Mouse (Mus musculus): ENCODE results near the gene Cnn1. TPM values are rescaled to one million over a fixed set of nuclear protein-coding genes. Genes with fewer than 3 reads are reported as not detected.
"Not testable (repeated sequence)": the region's sequence is repeated elsewhere in the genome, so short reads cannot be mapped to it uniquely, and the experiment has no call there.

Cnn1 gene
- polyA plus RNA-seq, 1 experiment from 2014 or later, result 322 TPM

DNA sequence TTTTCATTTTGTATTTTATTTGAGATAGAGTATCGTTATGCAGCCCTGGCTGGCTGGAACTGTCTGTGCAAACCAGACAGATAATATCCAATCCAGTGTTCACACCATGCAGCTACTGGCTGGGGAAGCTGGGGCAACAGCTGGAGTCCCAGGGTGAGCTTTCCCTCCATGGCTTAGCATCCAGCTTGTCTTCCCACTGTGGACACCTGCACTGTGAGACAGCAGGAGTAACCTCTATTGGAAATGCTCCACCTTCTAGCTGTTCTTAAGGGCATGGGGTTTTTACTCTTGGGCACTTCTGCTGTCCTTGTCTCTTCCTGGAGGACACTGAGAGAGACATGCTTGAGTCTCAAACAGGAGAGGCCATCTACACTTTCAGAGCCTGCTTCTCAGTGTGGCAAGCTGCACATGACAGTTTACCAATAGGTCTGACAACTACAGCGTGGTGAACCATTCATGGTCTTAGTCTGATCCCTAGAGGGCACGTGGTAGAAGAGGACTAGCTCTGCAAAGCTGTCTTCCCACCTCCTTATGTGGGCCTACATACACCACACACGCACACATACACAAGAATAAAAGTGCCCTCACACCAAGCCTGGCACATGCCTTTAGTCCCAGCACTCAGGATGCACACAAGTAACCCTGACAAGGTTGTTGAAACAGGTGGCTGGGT is 29.0 kb upstream of the Cnn1 start:
- Histone ChIP-seq H3K36me3 (ENCODE audit: control insufficient read depth, insufficient read depth, low read length) (peaks cover 38% of the 10 kb centered on the region), H3K4me3 (ENCODE audit: low read depth, low read length) (peak overlapping the region; percentile 79), H3K27ac (ENCODE audit: low read depth) (no peak overlapping the region; the same call in 1 of the 2 replicates), H3K9me3 (ENCODE audit: control insufficient read depth, low read length) (no peaks in the 10 kb centered on the region), H3K9ac (ENCODE audit: low read length) (peak overlapping the region; percentile 95), H3K4me1 (replicated peaks; ENCODE audit: control insufficient read depth, insufficient read depth, low read length) (peaks cover 4% of the 10 kb centered on the region; the same call in 1 of the 2 replicates), H3K27me3 (replicated peaks; ENCODE audit: control insufficient read depth, insufficient read depth, low read length) (no peaks in the 10 kb centered on the region), H3K4me2 (ENCODE audit: low read length) (peak overlapping the region; percentile 66)
- peak; percentile 1; the same call in 1 of the 2 replicates for ATAC-seq (replicated peaks; ENCODE audit: low FRiP score, low TSS enrichment, low read depth)
- WGBS, result 67% methylated on average over 4 of the region's 4 CpGs
- DNase-seq (ENCODE audit: low spot score), result no peak

DNA sequence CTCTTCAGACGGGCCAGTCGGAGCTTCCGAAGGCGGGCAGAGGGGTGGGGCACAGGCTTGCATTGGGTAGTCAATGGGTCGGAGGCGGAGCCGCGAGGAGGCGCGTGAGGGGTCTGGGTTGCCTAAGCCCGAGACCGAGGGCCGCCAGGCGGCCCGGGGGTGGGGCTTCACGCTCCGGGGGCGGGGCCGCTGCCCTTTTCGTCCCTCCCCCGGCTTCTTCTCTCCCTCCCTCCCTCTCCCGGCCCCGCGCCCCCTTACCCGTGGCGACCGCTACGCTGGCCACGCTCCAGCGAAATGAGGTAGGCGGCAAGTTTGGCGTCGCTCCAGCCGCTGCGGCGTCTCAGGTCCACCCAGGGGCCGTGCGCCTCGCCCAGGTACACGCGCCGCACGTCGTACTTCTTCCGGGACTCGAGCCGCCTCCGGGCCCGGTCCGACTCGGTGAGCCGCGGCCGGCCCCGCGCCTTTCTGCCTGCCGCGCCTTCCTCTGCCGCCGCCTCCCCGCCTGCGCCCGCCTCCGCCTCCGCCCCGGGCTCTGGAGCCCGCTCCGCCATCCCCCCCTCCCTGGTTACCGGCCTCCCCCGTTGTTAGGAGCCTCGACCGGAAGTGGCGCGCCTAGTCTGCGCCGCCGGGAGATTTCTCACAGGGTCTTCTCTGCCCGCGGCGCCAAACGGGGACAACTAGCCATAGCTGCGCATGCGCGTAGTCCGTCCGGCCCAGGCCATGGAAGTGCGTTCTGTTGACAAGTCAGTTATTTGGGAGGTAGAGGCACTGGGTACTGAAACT is 28.0 kb upstream of the Cnn1 start, which contains the start of the genes Gm49318 and Zfp653:
Gm49318 (minus strand) TSS at position 469 of the 783 bp plus-strand sequence.
Zfp653 (minus strand) TSS at position 586 of the 783 bp plus-strand sequence.
- H3K4me2 ChIP-seq (ENCODE audit: low read length), result peak within 1 kb of the TSS; percentile 66
- peak within 1 kb of the TSS; percentile 79 for H3K4me3 ChIP-seq (ENCODE audit: low read depth, low read length)
- H3K36me3 ChIP-seq (ENCODE audit: control insufficient read depth, insufficient read depth, low read length), result peaks cover 31% of the 10 kb centered on the region; the same call in 1 of the 2 replicates
- peak; percentile 98 for ATAC-seq (replicated peaks; ENCODE audit: low FRiP score, low TSS enrichment, low read depth)
- peak within 1 kb of the TSS; percentile 95 for H3K9ac ChIP-seq (ENCODE audit: low read length)
- no peaks in the 10 kb centered on the region for H3K27me3 ChIP-seq (replicated peaks; ENCODE audit: control insufficient read depth, insufficient read depth, low read length)
- H3K4me1 ChIP-seq (replicated peaks; ENCODE audit: control insufficient read depth, insufficient read depth, low read length), result peaks cover 4% of the 10 kb centered on the region; the same call in 1 of the 2 replicates
- peak within 1 kb of the TSS; percentile 98 for H3K27ac ChIP-seq (ENCODE audit: low read depth)
- peak; percentile 96 for DNase-seq (ENCODE audit: low spot score)
- 3% methylated on average over 56 of the region's 87 CpGs for WGBS
- H3K9me3 ChIP-seq (ENCODE audit: control insufficient read depth, low read length), result no peaks in the 10 kb centered on the region

DNA sequence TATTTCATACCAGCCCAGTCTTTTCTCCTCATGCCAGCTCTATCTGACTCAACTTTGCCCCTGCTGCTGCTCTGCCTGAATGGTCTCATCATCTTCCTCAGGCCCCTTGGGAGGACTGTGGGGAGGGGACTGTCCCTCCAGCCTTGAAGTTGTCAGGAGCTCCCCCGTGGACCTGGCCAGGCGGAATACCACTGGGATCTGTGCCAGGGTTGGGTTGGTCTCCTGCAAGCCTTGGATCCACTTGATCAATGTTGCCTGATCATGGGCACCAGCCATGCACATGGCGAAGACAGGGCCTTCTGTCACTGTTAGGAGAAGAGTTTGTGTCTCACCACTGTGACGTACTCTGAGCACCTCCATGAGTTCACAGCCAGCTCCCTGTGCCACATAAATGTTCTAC is 26.7 kb upstream of the Cnn1 start:
- Histone ChIP-seq H3K9me3 (ENCODE audit: control insufficient read depth, low read length) (no peaks in the 10 kb centered on the region), H3K4me3 (ENCODE audit: low read depth, low read length) (no peak overlapping the region), H3K36me3 (ENCODE audit: control insufficient read depth, insufficient read depth, low read length) (peaks cover 28% of the 10 kb centered on the region; the same call in 1 of the 2 replicates), H3K27me3 (replicated peaks; ENCODE audit: control insufficient read depth, insufficient read depth, low read length) (no peaks in the 10 kb centered on the region), H3K4me2 (ENCODE audit: low read length) (no peak overlapping the region), H3K9ac (ENCODE audit: low read length) (no peak overlapping the region), H3K27ac (ENCODE audit: low read depth) (no peak overlapping the region), H3K4me1 (replicated peaks; ENCODE audit: control insufficient read depth, insufficient read depth, low read length) (peaks cover 4% of the 10 kb centered on the region; the same call in 1 of the 2 replicates)
- 87% methylated on average over 4 of the region's 4 CpGs for WGBS
- ATAC-seq (replicated peaks; ENCODE audit: low FRiP score, low TSS enrichment, low read depth) (no peak), DNase-seq (ENCODE audit: low spot score) (no peak)

DNA sequence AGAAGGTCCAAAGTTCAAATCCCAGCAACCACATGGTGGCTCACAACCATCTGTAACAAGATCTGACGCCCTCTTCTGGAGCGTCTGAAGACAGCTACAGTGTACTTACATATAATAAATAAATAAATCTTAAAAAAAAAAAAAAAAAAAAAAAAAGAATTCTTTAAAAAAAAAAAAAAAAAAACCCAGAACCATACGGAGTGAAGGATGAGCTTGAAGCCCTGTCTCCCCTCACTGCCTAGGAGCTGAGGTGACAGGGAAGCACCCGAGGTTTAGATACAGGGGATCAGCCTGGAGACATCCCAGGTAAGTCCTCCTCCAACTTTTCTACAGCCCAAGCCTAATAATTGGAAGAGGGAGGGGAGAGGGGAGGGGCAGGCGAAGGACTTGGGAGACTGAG is 23.2 kb upstream of the Cnn1 start:
- H3K36me3 ChIP-seq (ENCODE audit: control insufficient read depth, insufficient read depth, low read length), result peaks cover 27% of the 10 kb centered on the region; the same call in 1 of the 2 replicates
- not testable (repeated sequence) for H3K9me3 ChIP-seq (ENCODE audit: control insufficient read depth, low read length); H3K9ac ChIP-seq (ENCODE audit: low read length); H3K27ac ChIP-seq (ENCODE audit: low read depth); H3K4me2 ChIP-seq (ENCODE audit: low read length); DNase-seq (ENCODE audit: low spot score); H3K27me3 ChIP-seq (replicated peaks; ENCODE audit: control insufficient read depth, insufficient read depth, low read length); H3K4me3 ChIP-seq (ENCODE audit: low read depth, low read length); H3K4me1 ChIP-seq (replicated peaks; ENCODE audit: control insufficient read depth, insufficient read depth, low read length); ATAC-seq (replicated peaks; ENCODE audit: low FRiP score, low TSS enrichment, low read depth)
- 74% methylated on average over 5 of the region's 5 CpGs for WGBS

DNA sequence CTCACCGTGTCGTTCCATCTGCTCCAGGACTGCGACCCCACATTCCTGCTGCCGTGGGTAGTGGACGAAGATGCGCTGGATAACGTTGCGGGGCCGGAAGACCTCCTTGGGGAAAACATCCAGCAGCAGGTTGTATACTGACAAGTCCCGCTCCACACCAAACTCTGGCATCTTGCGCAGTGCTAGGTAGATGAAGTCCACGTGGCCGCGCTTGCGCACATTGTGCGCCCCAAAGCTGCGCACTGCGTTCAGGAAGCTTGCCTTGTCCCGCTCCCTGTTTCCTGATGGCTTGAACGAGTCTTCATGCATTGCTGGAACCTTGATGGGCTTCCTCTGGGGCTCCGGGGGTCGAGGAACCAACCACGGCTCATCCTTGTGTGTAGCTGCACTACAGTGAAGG is 22.8 kb upstream of the Cnn1 start:
- Histone ChIP-seq H3K36me3 (ENCODE audit: control insufficient read depth, insufficient read depth, low read length) (peaks cover 27% of the 10 kb centered on the region; the same call in 1 of the 2 replicates), H3K4me3 (ENCODE audit: low read depth, low read length) (no peak overlapping the region), H3K27me3 (replicated peaks; ENCODE audit: control insufficient read depth, insufficient read depth, low read length) (no peaks in the 10 kb centered on the region), H3K4me2 (ENCODE audit: low read length) (no peak overlapping the region), H3K27ac (ENCODE audit: low read depth) (no peak overlapping the region), H3K9ac (ENCODE audit: low read length) (no peak overlapping the region), H3K9me3 (ENCODE audit: control insufficient read depth, low read length) (no peaks in the 10 kb centered on the region), H3K4me1 (replicated peaks; ENCODE audit: control insufficient read depth, insufficient read depth, low read length) (no peaks in the 10 kb centered on the region)
- no peak for ATAC-seq (replicated peaks; ENCODE audit: low FRiP score, low TSS enrichment, low read depth)
- no peak for DNase-seq (ENCODE audit: low spot score)
- 88% methylated on average over 23 of the region's 23 CpGs for WGBS

DNA sequence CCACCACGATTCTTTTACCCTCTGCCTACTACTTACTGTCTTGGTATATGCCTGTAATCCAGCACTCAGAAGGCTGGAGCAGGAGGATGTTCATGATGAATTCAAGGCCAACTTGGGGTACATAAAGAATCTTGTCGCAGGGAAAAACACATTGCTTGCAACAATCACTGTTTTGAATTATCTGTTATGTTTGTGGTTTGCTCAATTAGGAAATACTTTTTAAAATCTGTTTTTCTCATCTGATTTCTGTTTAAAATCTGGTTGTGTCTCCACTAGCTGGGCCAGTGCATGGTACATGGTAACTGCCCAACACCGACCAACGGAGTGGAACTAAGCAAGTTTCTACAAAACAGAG is 14.4 kb upstream of the Cnn1 start:
- H3K4me2 ChIP-seq (ENCODE audit: low read length), result peak overlapping the region; percentile 84

DNA sequence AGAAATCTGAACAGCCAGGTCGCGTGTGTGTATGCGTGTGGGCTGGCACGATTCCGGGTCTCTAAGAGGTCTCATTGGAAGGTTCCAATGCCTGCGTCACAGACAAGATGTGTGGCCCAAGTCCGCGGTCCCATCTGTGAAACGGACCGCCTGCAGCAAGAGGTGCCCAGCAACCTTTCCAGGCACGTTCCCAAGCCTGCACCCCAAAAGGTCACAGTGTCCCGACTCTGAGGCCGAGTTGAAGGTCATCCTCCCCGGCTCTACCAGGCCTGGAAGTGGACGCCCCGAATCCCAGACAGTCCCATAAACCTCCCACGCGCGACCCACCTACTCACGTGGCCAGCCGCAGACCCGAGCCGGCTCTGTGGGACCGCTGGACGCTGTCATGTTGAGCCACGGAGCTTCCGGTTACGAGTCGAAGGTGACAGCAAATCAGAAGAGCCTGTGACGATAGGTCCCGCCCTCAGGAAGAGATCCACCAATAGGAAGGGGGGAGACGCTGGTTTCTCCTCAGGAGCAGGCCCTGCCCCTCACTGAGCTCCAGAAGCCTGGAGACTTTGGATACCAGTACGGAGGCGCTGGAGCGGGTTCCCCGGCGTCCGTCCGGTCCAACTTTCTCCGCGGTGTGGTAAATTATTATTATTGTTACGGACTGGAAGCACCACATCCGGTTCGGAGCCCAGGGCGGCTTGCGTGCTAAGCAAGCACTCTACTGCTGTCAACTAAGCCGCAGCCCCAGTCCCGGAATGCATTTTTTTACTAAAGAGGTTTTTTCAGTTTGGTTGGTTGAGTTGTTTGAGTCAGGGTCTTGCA is 13.8 kb upstream of the Cnn1 start, which contains the start of gene Ecsit:
Ecsit (minus strand) TSS at position 417 of the 813 bp plus-strand sequence.
- peak; percentile 93 for DNase-seq (ENCODE audit: low spot score)
- Histone ChIP-seq H3K9me3 (ENCODE audit: control insufficient read depth, low read length) (no peaks in the 10 kb centered on the region), H3K4me3 (ENCODE audit: low read depth, low read length) (peak within 1 kb of the TSS; percentile 76), H3K9ac (ENCODE audit: low read length) (peak within 1 kb of the TSS; percentile 74), H3K4me2 (ENCODE audit: low read length) (peak within 1 kb of the TSS; percentile 84), H3K36me3 (ENCODE audit: control insufficient read depth, insufficient read depth, low read length) (0 out of 2 replicates have a peak, but pooled peaks cover 2% of the 10 kb centered on the region), H3K4me1 (replicated peaks; ENCODE audit: control insufficient read depth, insufficient read depth, low read length) (0 out of 2 replicates have a peak, but pooled peaks cover 9% of the 10 kb centered on the region), H3K27me3 (replicated peaks; ENCODE audit: control insufficient read depth, insufficient read depth, low read length) (no peaks in the 10 kb centered on the region), H3K27ac (ENCODE audit: low read depth) (peak within 1 kb of the TSS; percentile 90)
- ATAC-seq (replicated peaks; ENCODE audit: low FRiP score, low TSS enrichment, low read depth), result peak; percentile 98
- WGBS, result under 1% methylated on average over 48 of the region's 48 CpGs

More for the DNA sequence above, 14.4 kb upstream of the Cnn1 start:
- H3K27me3 ChIP-seq (replicated peaks; ENCODE audit: control insufficient read depth, insufficient read depth, low read length), result no peaks in the 10 kb centered on the region
- 0 out of 2 replicates have a peak, but pooled peaks cover 9% of the 10 kb centered on the region for H3K4me1 ChIP-seq (replicated peaks; ENCODE audit: control insufficient read depth, insufficient read depth, low read length)
- no peak for DNase-seq (ENCODE audit: low spot score)
- ATAC-seq (replicated peaks; ENCODE audit: low FRiP score, low TSS enrichment, low read depth), result no peak
- H3K4me3 ChIP-seq (ENCODE audit: low read depth, low read length), result peak overlapping the region; percentile 76
- peak overlapping the region; percentile 74 for H3K9ac ChIP-seq (ENCODE audit: low read length)
- WGBS, result 32% methylated on average over 4 of the region's 4 CpGs
- H3K27ac ChIP-seq (ENCODE audit: low read depth), result peak overlapping the region; percentile 36; the same call in 1 of the 2 replicates
- 0 out of 2 replicates have a peak, but pooled peaks cover 7% of the 10 kb centered on the region for H3K36me3 ChIP-seq (ENCODE audit: control insufficient read depth, insufficient read depth, low read length)
- H3K9me3 ChIP-seq (ENCODE audit: control insufficient read depth, low read length), result no peaks in the 10 kb centered on the region

DNA sequence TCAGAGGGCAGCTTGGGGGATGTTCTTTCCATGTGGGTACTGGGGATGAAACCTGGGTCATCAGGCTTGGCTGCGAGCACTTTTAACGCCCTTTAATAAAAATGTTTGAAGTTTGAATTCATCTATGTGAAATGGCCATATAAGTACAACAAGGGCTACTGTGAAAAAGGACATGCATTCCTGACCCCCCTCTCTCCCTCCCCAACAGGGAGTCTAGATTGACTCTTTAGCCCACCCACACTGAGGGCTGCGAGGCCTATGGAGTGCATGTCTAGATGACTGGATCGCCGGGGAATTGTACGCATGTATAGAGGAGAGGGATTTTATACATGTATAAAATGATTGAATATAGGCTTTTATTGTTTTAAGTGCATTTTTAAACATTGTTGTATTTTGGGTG is 13.0 kb upstream of the Cnn1 start:
- no peaks in the 10 kb centered on the region for H3K9me3 ChIP-seq (ENCODE audit: control insufficient read depth, low read length)
- 55% methylated on average over 6 of the region's 6 CpGs for WGBS
- DNase-seq (ENCODE audit: low spot score) (peak; percentile 58), ATAC-seq (replicated peaks; ENCODE audit: low FRiP score, low TSS enrichment, low read depth) (no peak)
- 0 out of 2 replicates have a peak, but pooled peaks cover 9% of the 10 kb centered on the region for H3K4me1 ChIP-seq (replicated peaks; ENCODE audit: control insufficient read depth, insufficient read depth, low read length)
- peak overlapping the region; percentile 76 for H3K4me3 ChIP-seq (ENCODE audit: low read depth, low read length)
- H3K36me3 ChIP-seq (ENCODE audit: control insufficient read depth, insufficient read depth, low read length), result no peaks in the 10 kb centered on the region
- peak overlapping the region; percentile 84 for H3K4me2 ChIP-seq (ENCODE audit: low read length)
- peak overlapping the region; percentile 90 for H3K27ac ChIP-seq (ENCODE audit: low read depth)
- H3K27me3 ChIP-seq (replicated peaks; ENCODE audit: control insufficient read depth, insufficient read depth, low read length), result no peaks in the 10 kb centered on the region
- peak overlapping the region; percentile 74 for H3K9ac ChIP-seq (ENCODE audit: low read length)
